Mouse (Mus musculus) heart, embryonic 16.5 days (tissue): Measurements from ENCODE around the gene Chpf2. TPM values are rescaled to one million over a fixed set of nuclear protein-coding genes. Genes with fewer than 3 reads are reported as not detected.

ENCODE experiments used
- ATAC-seq: fragments of 200-750 bp; cut with Nextera tagmentation; replicated peaks from 2 replicates; pipeline ENCODE4 v1.8.0; 2017; ENCODE audit warnings: moderate number of reproducible peaks; ENCODE audit not compliant: insufficient read depth, low FRiP score; ENCODE audit errors: extremely low read depth
- H3K27ac ChIP-seq: fragments of 300-500 bp; sonication (generic); 2 replicates; pipeline ENCODE4 v1.5.1; 2014; ENCODE audit warnings: mild to moderate bottlenecking, low read length, control low read depth, moderate library complexity
- H3K27me3 ChIP-seq: fragments of 300-500 bp; sonication (generic); 2 replicates; pipeline ENCODE4 v1.6.1; 2014; ENCODE audit warnings: low read length, mixed read lengths; ENCODE audit not compliant: control insufficient read depth, insufficient read depth
- H3K36me3 ChIP-seq: fragments of 300-500 bp; sonication (generic); 2 replicates; pipeline ENCODE4 v1.6.1; 2014; ENCODE audit not compliant: control insufficient read depth, insufficient read depth
- H3K4me1 ChIP-seq: fragments of 300-500 bp; sonication (generic); 2 replicates; pipeline ENCODE4 v1.6.1; 2014; ENCODE audit warnings: low read length, mixed read lengths; ENCODE audit not compliant: control insufficient read depth, insufficient read depth
- H3K4me2 ChIP-seq: fragments of 300-500 bp; sonication (generic); 2 replicates; pipeline ENCODE4 v1.6.1; 2014; ENCODE audit warnings: low read depth, mild to moderate bottlenecking, control low read depth, low read length
- H3K4me3 ChIP-seq: fragments of 300-500 bp; sonication (generic); 2 replicates; pipeline ENCODE4 v1.5.1; 2014; ENCODE audit warnings: mild to moderate bottlenecking, control low read depth, low read length
- H3K9ac ChIP-seq: fragments of 300-500 bp; sonication (generic); 2 replicates; pipeline ENCODE4 v1.6.1; 2014; ENCODE audit warnings: low read length, control low read depth
- H3K9me3 ChIP-seq: fragments of 300-500 bp; sonication (generic); replicated peaks from 2 replicates; pipeline ENCODE4 v1.6.1; 2016; ENCODE audit warnings: low read length; ENCODE audit not compliant: control insufficient read depth
- WGBS: fragments of 180-500 bp; shearing (Covaris S2); extraction: QIAGEN DNeasy Blood & Tissue Kit; methylation state at CpG from one replicate; pipeline ENCODE4 v1.1.7; 2014; 5-methylcytosine and 5-hydroxymethylcytosine counted together
- polyA plus RNA-seq: library from polyadenylated mRNA; unstranded; fragments of >200 nt; fragmentation: Nextera tagmentation; extraction: Ambion mirVana; gene quantifications from 2 replicates; pipeline ENCODE4 v1.2.1, GENCODE M21; 2015

Gene Chpf2
- polyA plus RNA-seq, 1 experiment from 2014 or later = 14.8 TPM

DNA sequence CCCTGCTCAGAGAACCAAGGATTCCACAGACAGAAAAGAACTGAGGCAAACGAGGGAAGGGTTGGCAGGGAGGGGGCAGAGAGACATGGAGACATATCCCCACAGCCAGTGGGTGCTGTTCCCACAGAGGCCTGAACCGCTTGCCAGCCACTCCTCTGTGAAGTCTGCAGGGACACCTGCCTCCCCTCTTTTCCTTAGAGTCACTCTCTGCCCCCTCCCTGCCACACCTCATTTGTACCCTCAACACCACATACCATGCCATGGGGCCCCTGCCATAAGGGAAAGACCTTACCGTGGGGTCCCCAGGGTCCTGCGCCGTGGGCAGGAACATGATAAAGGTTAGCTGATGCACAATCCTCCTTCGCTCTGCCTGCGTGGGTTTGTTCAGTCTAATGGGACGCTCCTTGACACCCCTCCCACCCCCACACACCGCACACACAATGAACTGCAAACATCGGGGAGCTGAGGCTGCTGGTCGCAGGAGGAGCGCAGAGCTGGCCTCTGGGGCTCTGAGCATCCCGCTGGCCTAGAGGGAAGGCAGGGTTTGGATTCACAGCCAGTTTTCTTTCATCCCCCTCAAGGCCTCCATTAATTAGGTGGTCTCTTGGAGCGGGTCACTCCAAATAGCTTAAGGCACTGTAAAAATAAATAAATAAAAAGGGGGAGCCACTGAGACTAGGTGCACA is 19.6 kb downstream of the Chpf2 start:
- peaks cover 30% of the 10 kb centered on the region for H3K4me1 ChIP-seq
- H3K36me3 ChIP-seq = no peaks in the 10 kb centered on the region
- WGBS = 41% methylated on average over 14 of the region's 14 CpGs
- peak overlapping the region; percentile 99 for H3K27ac ChIP-seq
- H3K9ac ChIP-seq = peak overlapping the region; percentile 91
- peak overlapping the region; percentile 64 for H3K4me2 ChIP-seq
- H3K27me3 ChIP-seq = no peaks in the 10 kb centered on the region
- H3K4me3 ChIP-seq = no peak overlapping the region; the same call in 1 of the 2 replicates
- no peak for ATAC-seq
- H3K9me3 ChIP-seq = no peaks in the 10 kb centered on the region

DNA sequence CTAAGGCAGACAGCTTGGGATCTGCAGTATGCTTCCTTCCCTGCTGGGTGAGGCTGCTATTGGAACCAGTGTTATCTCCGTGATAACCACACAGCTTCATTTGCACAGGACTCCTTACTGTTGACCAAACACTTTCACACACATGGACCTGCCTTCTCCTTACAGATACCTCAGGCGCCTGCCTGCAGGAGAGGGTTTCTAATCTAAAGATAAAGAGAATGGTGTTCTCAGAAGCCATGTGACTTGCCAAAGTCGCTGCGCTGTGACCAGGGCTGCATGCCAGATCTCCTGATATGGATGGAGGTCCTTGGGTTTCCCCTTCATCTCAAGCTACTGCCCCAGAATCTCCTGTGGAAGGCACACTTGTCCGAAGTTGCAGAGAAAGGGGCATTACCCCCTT is 22.8 kb downstream of the Chpf2 start:
- no peak overlapping the region for H3K9ac ChIP-seq
- no peak overlapping the region for H3K4me3 ChIP-seq
- 10% methylated on average over 5 of the region's 5 CpGs for WGBS
- H3K4me2 ChIP-seq = 0 out of 2 replicates have a peak overlapping the region, but pooled peaks have one; percentile 2
- no peak overlapping the region for H3K27ac ChIP-seq
- H3K27me3 ChIP-seq = no peaks in the 10 kb centered on the region
- H3K36me3 ChIP-seq = no peaks in the 10 kb centered on the region
- H3K9me3 ChIP-seq = no peaks in the 10 kb centered on the region
- H3K4me1 ChIP-seq = peaks cover 30% of the 10 kb centered on the region
- ATAC-seq = no peak

DNA sequence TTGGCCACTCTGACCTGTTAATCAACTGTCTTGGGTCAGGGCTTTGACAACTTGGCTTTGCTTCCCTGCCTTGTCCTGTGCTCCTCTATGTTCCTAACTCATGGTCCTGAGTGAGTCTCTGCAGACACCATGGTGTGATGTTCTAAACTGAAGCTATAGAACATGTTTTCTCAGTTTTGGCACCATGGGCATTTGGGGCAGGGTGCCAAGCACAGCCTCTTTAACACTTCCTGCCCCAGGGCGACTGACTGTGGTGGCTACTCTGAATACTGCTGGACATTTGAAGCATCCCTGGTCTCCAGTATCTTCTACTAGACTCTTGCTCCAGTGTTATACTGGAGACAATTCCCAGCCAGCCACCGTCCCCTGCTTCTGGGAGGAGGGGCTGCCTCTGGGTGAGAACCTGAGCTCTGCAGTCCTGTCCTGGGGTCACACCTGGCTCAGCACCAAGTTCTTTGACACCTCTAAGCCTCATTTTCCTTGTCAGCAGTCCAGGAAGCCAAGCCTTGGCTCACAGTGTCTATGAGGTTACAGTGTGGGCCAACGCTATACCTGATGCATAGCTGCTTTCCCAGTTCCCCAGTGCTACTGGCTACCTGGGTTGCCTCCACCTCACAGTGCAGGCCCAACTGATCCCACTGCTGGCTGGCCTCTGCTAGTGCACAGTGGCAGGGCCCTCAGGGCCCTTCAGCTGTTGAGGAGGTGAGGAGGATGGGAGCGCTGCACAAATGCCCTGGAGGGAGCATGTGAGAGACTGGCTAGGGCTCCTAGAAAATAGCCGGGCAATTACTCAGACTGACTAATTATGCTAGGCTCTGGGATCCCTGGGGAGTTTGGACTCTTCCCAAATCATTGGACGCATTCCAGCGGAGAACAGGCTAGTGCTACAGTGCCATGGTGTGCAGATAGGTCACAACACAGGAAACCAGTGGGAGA is 25.1 kb downstream of the Chpf2 start:
- Histone ChIP-seq H3K27me3 (no peaks in the 10 kb centered on the region), H3K9ac (no peak overlapping the region), H3K27ac (no peak overlapping the region), H3K36me3 (no peaks in the 10 kb centered on the region), H3K4me1 (peaks cover 24% of the 10 kb centered on the region), H3K4me2 (no peak overlapping the region), H3K4me3 (no peak overlapping the region), H3K9me3 (no peaks in the 10 kb centered on the region)
- 43% methylated on average over 7 of the region's 7 CpGs for WGBS
- peak; percentile 47 for ATAC-seq

DNA sequence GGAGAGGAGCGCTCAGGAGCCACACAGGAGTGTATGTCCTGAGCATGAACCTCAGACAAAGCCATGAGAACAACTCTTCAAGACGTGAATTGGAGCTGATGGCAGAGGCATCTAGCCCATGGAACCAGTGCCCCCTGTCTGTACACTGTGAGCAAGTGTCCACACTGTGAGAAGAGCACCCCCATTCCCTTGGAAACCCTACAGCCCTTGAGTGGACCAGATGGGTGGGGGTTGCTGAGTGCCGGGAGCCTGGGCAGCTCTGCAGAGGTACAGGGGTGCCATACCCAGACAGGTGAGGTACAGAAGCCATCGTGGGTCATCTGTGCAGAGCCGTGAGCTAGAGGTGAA is 25.7 kb downstream of the Chpf2 start:
- no peak overlapping the region for H3K4me3 ChIP-seq
- no peak overlapping the region for H3K4me2 ChIP-seq
- H3K36me3 ChIP-seq = no peaks in the 10 kb centered on the region
- H3K9ac ChIP-seq = no peak overlapping the region
- WGBS = 59% methylated on average over 5 of the region's 5 CpGs
- ATAC-seq = 0 out of 2 replicates have a peak, but pooled peaks have one; percentile 2
- no peak overlapping the region for H3K27ac ChIP-seq
- no peaks in the 10 kb centered on the region for H3K9me3 ChIP-seq
- H3K4me1 ChIP-seq = peaks cover 24% of the 10 kb centered on the region
- no peaks in the 10 kb centered on the region for H3K27me3 ChIP-seq

DNA sequence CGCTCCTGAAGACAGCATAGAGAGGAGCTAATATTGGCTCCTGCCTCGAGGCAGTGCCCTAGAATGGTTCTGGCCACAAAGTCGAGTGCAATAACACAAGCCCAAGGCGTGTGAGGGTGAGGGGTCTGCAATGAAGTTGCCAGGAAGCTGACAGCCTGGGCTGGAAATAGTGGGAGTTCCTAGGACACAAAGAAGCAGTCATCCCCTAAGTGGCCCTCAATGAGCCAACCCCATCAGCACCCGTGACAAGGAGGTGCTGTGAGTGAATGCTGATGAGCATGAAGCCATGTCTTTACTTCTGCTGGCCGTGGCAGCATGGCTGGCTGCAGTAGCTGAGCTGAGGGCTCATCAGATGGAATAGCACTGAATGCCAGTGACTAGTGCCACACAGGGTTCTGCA is 28.6 kb downstream of the Chpf2 start:
- no peak for ATAC-seq
- Histone ChIP-seq H3K27ac (no peak overlapping the region), H3K9ac (no peak overlapping the region), H3K36me3 (no peaks in the 10 kb centered on the region), H3K9me3 (no peaks in the 10 kb centered on the region), H3K27me3 (no peaks in the 10 kb centered on the region), H3K4me2 (no peak overlapping the region), H3K4me1 (peaks cover 17% of the 10 kb centered on the region), H3K4me3 (no peak overlapping the region)
- WGBS = 63% methylated on average over 6 of the region's 6 CpGs

DNA sequence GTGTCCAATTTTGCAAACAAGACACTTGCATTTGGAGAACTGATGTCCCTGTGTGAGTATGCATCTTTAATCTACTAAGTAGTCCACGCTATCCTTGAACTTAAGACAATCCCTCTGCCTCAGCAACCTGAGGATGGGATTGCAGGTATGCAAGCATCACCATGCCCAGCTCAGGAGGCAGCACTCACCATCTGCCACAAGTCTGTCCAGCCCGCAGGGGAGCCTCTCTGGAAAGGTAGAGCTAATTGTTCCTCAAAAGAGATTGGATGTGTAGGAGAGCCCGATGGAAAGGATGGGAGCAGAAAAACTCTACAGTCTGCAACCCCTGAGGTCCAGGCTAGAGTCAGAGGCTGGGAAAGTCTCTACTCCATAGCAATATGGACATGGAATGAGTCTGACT is 32.4 kb downstream of the Chpf2 start:
- H3K27me3 ChIP-seq = peaks cover 13% of the 10 kb centered on the region
- no peak overlapping the region for H3K4me2 ChIP-seq
- no peaks in the 10 kb centered on the region for H3K9me3 ChIP-seq

DNA sequence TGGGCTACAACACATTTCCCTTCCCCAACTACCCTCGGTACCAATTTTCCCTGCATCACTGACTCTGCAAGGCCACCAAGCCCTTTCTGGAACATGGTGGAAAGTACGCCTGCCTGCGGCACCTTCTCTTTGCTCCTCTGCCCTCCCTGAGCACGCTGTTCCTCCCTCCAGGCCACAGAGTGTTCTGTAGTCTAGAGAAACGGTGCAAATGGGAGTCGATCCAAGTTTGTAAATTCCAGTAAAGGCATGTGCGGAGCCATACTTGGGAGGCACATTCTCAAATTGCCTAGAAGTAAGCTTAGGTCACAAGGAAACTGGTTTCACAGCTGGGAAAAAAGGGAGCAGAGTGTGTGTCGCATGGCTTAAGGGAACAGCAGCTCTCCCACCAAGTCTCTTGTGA is 33.6 kb downstream of the Chpf2 start:
- H3K27me3 ChIP-seq = peaks cover 15% of the 10 kb centered on the region
- no peak overlapping the region for H3K9ac ChIP-seq
- 50% methylated on average over 8 of the region's 8 CpGs for WGBS

More for the DNA sequence above, 32.4 kb downstream of the Chpf2 start:
- 77% methylated on average over 3 of the region's 3 CpGs for WGBS
- Histone ChIP-seq H3K4me1 (peaks cover 8% of the 10 kb centered on the region), H3K9ac (no peak overlapping the region), H3K4me3 (no peak overlapping the region), H3K36me3 (no peaks in the 10 kb centered on the region), H3K27ac (no peak overlapping the region)
- ATAC-seq = no peak

DNA sequence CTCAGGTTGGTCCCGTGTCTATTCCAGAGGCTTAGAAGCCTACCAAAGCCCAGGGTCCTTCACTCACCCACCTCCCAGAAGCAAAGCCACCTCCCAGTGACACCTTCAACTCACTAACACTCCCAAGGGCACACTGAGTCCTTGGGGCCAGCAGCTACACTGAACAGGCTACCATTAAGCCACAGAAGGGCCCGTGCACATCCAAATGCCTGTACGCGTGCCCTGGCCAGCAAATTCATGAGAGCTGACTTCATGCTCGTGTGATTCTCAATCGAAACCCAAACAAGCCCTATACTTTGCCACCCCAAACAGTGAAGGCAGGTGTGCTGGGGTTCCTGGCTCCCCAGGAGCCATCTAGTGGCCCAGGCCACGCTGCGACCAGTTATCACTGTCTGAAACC is 34.1 kb downstream of the Chpf2 start:
- Histone ChIP-seq H3K27me3 (peaks cover 17% of the 10 kb centered on the region), H3K9me3 (no peaks in the 10 kb centered on the region), H3K4me2 (no peak overlapping the region), H3K36me3 (no peaks in the 10 kb centered on the region), H3K9ac (no peak overlapping the region), H3K27ac (no peak overlapping the region), H3K4me3 (no peak overlapping the region), H3K4me1 (peaks cover 10% of the 10 kb centered on the region)
- WGBS = 67% methylated on average over 8 of the region's 8 CpGs
- ATAC-seq = no peak

More for the DNA sequence above, 33.6 kb downstream of the Chpf2 start:
- Histone ChIP-seq H3K4me3 (no peak overlapping the region), H3K9me3 (no peaks in the 10 kb centered on the region), H3K4me2 (no peak overlapping the region), H3K36me3 (no peaks in the 10 kb centered on the region), H3K4me1 (peaks cover 10% of the 10 kb centered on the region), H3K27ac (no peak overlapping the region)
- ATAC-seq = no peak
